Mouse (Mus musculus) small intestine, adult 2 months (tissue): ENCODE measurements around the gene Slc25a19. TPM values are rescaled to one million over a fixed set of nuclear protein-coding genes. Genes with fewer than 3 reads are reported as not detected.

Experiments used
- H3K27ac ChIP-seq: fragments of 200-500 bp; 2 replicates; pipeline ENCODE4 v1.5.1; 2012; ENCODE audit warnings: low read depth, low read length, control low read depth, inconsistent platforms; ENCODE audit not compliant: insufficient read depth
- H3K27me3 ChIP-seq: fragments of 200-500 bp; 2 replicates; pipeline ENCODE4 v1.6.1; 2012; ENCODE audit warnings: mild to moderate bottlenecking, moderate library complexity, low read length, inconsistent platforms; ENCODE audit not compliant: control insufficient read depth, insufficient read depth
- H3K36me3 ChIP-seq: fragments of 200-500 bp; 2 replicates; pipeline ENCODE4 v1.6.1; 2012; ENCODE audit warnings: mild to moderate bottlenecking, low read length, control low read depth, inconsistent platforms; ENCODE audit not compliant: control insufficient read depth, insufficient read depth
- H3K4me1 ChIP-seq: fragments of 200-500 bp; 2 replicates; pipeline ENCODE4 v1.6.1; 2012; ENCODE audit warnings: low read length, inconsistent platforms, mixed read lengths; ENCODE audit not compliant: control insufficient read depth, insufficient read depth, insufficient read length
- H3K4me3 ChIP-seq: fragments of 200-500 bp; 2 replicates; pipeline ENCODE4 v1.5.1; 2012; ENCODE audit warnings: low read depth, mild to moderate bottlenecking, control low read depth, inconsistent platforms, low read length, moderate library complexity
- CTCF ChIP-seq: fragments of 200-500 bp; IDR thresholded peaks from 2 replicates; pipeline ENCODE4 v1.5.1; 2012; ENCODE audit warnings: low read depth, mild to moderate bottlenecking, control low read depth, inconsistent platforms, low read length, moderate library complexity, mixed read lengths; ENCODE audit not compliant: insufficient replicate concordance, insufficient read length; ENCODE audit errors: extremely low read depth
- POLR2A ChIP-seq: fragments of 200-500 bp; IDR thresholded peaks from 2 replicates; pipeline ENCODE4 v1.6.1; 2012; ENCODE audit warnings: low read depth, mild to moderate bottlenecking, control low read depth, inconsistent platforms, low read length, moderate library complexity
- WGBS: fragments of 180-500 bp; shearing (Covaris S2); methylation state at CpG from one replicate; pipeline ENCODE4 v1.1.7; 2018; 5-methylcytosine and 5-hydroxymethylcytosine counted together
- polyA plus RNA-seq: library from polyadenylated mRNA; depleted of rRNA; stranded (reverse); fragments of >200 nt; gene quantifications from 2 replicates; pipeline ENCODE4 v1.2.3, GENCODE M21; 2012

Slc25a19 gene
- polyA plus RNA-seq, 1 experiment = 19.6 TPM

- Histone ChIP-seq H3K36me3 (no peaks in the 10 kb centered on the region), H3K4me3 (no peak overlapping the region), H3K4me1 (peaks cover 15% of the 10 kb centered on the region), H3K27me3 (no peaks in the 10 kb centered on the region), H3K27ac (no peak overlapping the region)
- no peak for TF ChIP-seq POLR2A
- TF ChIP-seq CTCF = no peak
- 19% methylated on average over 5 of the region's 5 CpGs for WGBS
Observed at GRCm38 (mm10) chr11:115670451-115671050, 42.5 kb upstream of the Slc25a19 start.

- H3K27me3 ChIP-seq = no peaks in the 10 kb centered on the region
- no peaks in the 10 kb centered on the region; the same call in 1 of the 2 replicates for H3K4me1 ChIP-seq
- peaks cover 5% of the 10 kb centered on the region for H3K36me3 ChIP-seq
- H3K27ac ChIP-seq = no peak overlapping the region
- WGBS = 67% methylated on average over 4 of the region's 4 CpGs
- H3K4me3 ChIP-seq = no peak overlapping the region
- TF ChIP-seq CTCF (no peak), POLR2A (no peak)
Observed at GRCm38 (mm10) chr11:115663676-115664335, 35.7 kb upstream of the Slc25a19 start.

GRCm38 (mm10) chr11:115660376-115660775 lies 32.3 kb upstream of the Slc25a19 start:
- H3K27me3 ChIP-seq = no peaks in the 10 kb centered on the region
- WGBS = 82% methylated on average over 4 of the region's 4 CpGs
- no peak overlapping the region for H3K27ac ChIP-seq
- H3K4me3 ChIP-seq = no peak overlapping the region
- H3K4me1 ChIP-seq = no peaks in the 10 kb centered on the region; the same call in 1 of the 2 replicates
- TF ChIP-seq CTCF (no peak), POLR2A (no peak)
- H3K36me3 ChIP-seq = peaks cover 5% of the 10 kb centered on the region

GRCm38 (mm10) chr11:115658521-115658920 lies 30.4 kb upstream of the Slc25a19 start:
- H3K36me3 ChIP-seq = peaks cover 16% of the 10 kb centered on the region
- 66% methylated on average over 6 of the region's 6 CpGs for WGBS
- no peaks in the 10 kb centered on the region for H3K4me1 ChIP-seq
- no peak for TF ChIP-seq POLR2A
- TF ChIP-seq CTCF = no peak
- H3K4me3 ChIP-seq = no peak overlapping the region
- H3K27me3 ChIP-seq = no peaks in the 10 kb centered on the region
- no peak overlapping the region for H3K27ac ChIP-seq

- peaks cover 26% of the 10 kb centered on the region for H3K36me3 ChIP-seq
- no peaks in the 10 kb centered on the region for H3K27me3 ChIP-seq
- 63% methylated on average over 2 of the region's 2 CpGs for WGBS
- no peak overlapping the region for H3K27ac ChIP-seq
- H3K4me3 ChIP-seq = no peak overlapping the region
- H3K4me1 ChIP-seq = no peaks in the 10 kb centered on the region
- no peak for TF ChIP-seq POLR2A
- no peak for TF ChIP-seq CTCF
Observed at GRCm38 (mm10) chr11:115654128-115654527, 26.0 kb upstream of the Slc25a19 start.

GRCm38 (mm10) chr11:115653194-115653593 lies 25.1 kb upstream of the Slc25a19 start:
- no peak for TF ChIP-seq POLR2A
- TF ChIP-seq CTCF = no peak
- Histone ChIP-seq H3K4me3 (no peak overlapping the region), H3K27ac (0 out of 2 replicates have a peak overlapping the region, but pooled peaks have one; percentile 6), H3K27me3 (no peaks in the 10 kb centered on the region), H3K4me1 (no peaks in the 10 kb centered on the region), H3K36me3 (peaks cover 30% of the 10 kb centered on the region)
- WGBS = 84% methylated on average over 3 of the region's 3 CpGs

- Histone ChIP-seq H3K27ac (no peak overlapping the region), H3K27me3 (no peaks in the 10 kb centered on the region), H3K4me3 (no peak overlapping the region), H3K36me3 (peaks cover 39% of the 10 kb centered on the region), H3K4me1 (no peaks in the 10 kb centered on the region)
- 87% methylated on average over 3 of the region's 3 CpGs for whole genome bisulfite sequencing
- no peak for TF ChIP-seq POLR2A
- no peak for TF ChIP-seq CTCF
Observed at GRCm38 (mm10) chr11:115651680-115652079, 23.6 kb upstream of the Slc25a19 start.
